Comparison of ENCODE assay signal across 25 mouse cellular contexts in genomic region chr3:80874690-80875353, GRCm38 (mm10). TPM values are rescaled to one million over a fixed set of nuclear protein-coding genes. Genes with fewer than 3 reads are reported as not detected.
DNase-seq lines count a peak whose midpoint lies in the region; ATAC-seq and TF ChIP-seq lines count a peak whose summit lies in the region.
"Had no signal": no experiment of that assay in that cellular context is flagged by ENCODE, and none has a peak within 500 bp of the region (broad histone marks: within the 10 kb centered on the region; RNA-seq: fewer than 3 reads in every experiment).

No protein-coding gene starts in this region.

- no peaks in the 10 kb centered on the region for H3K36me3 ChIP-seq in embryonic facial prominence, embryonic 14.5 days (ENCODE audit: control insufficient read depth, insufficient read depth, low read length)
- no peaks in the 10 kb centered on the region for H3K36me3 ChIP-seq in embryonic facial prominence, embryonic 10.5 days (replicated peaks)
- H3K36me3 ChIP-seq in neural tube, embryonic 11.5 days (ENCODE audit: control insufficient read depth, insufficient read depth, low read length), result no peaks in the 10 kb centered on the region
- H3K36me3 ChIP-seq in neural tube, embryonic 15.5 days, result 0 out of 2 replicates have a peak, but pooled peaks cover 2% of the 10 kb centered on the region
- H3K36me3 ChIP-seq in forebrain, postnatal 0 days (ENCODE audit: insufficient read depth), result 0 out of 2 replicates have a peak, but pooled peaks cover 4% of the 10 kb centered on the region
- H3K36me3 ChIP-seq: embryonic facial prominence, embryonic 15.5 days; heart, embryonic 12.5 days; heart, embryonic 15.5 days; hindbrain, embryonic 10.5 days; hindbrain, embryonic 13.5 days had no signal

- H3K27me3 ChIP-seq in embryonic facial prominence, embryonic 14.5 days (replicated peaks; ENCODE audit: control insufficient read depth, insufficient read depth, low read length), result no peaks in the 10 kb centered on the region
- no peaks in the 10 kb centered on the region for H3K27me3 ChIP-seq in embryonic facial prominence, embryonic 10.5 days (replicated peaks; ENCODE audit: low read depth, poor library complexity, severe bottlenecking)
- no peaks in the 10 kb centered on the region for H3K27me3 ChIP-seq in neural tube, embryonic 11.5 days (ENCODE audit: control insufficient read depth, insufficient read depth, low read length)
- H3K27me3 ChIP-seq in neural tube, embryonic 15.5 days (replicated peaks), result no peaks in the 10 kb centered on the region
- no peaks in the 10 kb centered on the region for H3K27me3 ChIP-seq in forebrain, postnatal 0 days (ENCODE audit: insufficient read depth, low read length)
- H3K27me3 ChIP-seq: embryonic facial prominence, embryonic 15.5 days; heart, embryonic 12.5 days; heart, embryonic 15.5 days; hindbrain, embryonic 13.5 days had no signal

- no peak overlapping the region for H3K4me3 ChIP-seq in embryonic facial prominence, embryonic 14.5 days (ENCODE audit: low read depth, low read length)
- H3K4me3 ChIP-seq in embryonic facial prominence, embryonic 10.5 days, result no peak overlapping the region
- H3K4me3 ChIP-seq in neural tube, embryonic 11.5 days (ENCODE audit: low read depth, low read length), result no peak overlapping the region
- H3K4me3 ChIP-seq in neural tube, embryonic 15.5 days (replicated peaks), result no peak overlapping the region
- no peak overlapping the region for H3K4me3 ChIP-seq in forebrain, postnatal 0 days (ENCODE audit: low read depth, low read length)
- H3K4me3 ChIP-seq: embryonic facial prominence, embryonic 15.5 days; heart, embryonic 12.5 days; heart, embryonic 15.5 days; hindbrain, embryonic 10.5 days; hindbrain, embryonic 13.5 days had no signal

- TF ChIP-seq CTCF in forebrain, postnatal 0 days (IDR thresholded peaks at IDR 0.05; ENCODE audit: low read depth), result no peak

- peak; percentile 36 for DNase-seq in embryonic facial prominence, embryonic 14.5 days (ENCODE audit: low spot score)
- no peak for DNase-seq in embryonic facial prominence, embryonic 10.5 days (ENCODE audit: low spot score)
- no peak for DNase-seq in neural tube, embryonic 11.5 days (ENCODE audit: low spot score)
- no peak for DNase-seq in neural tube, embryonic 10.5 days (ENCODE audit: extremely low spot score, low spot score)
- no peak for DNase-seq in forebrain, postnatal 0 days
- DNase-seq: adrenal gland, adult 8-10 months; adrenal gland, postnatal 25 days; cerebellum, adult 11-12 months; cerebellum, adult 8-10 months; cerebellum, postnatal 10 days; cerebellum, postnatal 36 days; embryo, embryonic 11 days; gastrocnemius, postnatal 25 days; heart, adult 18-20 months; heart, postnatal 10 days; heart, postnatal 36 days had no signal

- H3K9ac ChIP-seq in embryonic facial prominence, embryonic 14.5 days (ENCODE audit: low read depth, low read length), result no peak overlapping the region
- H3K9ac ChIP-seq in neural tube, embryonic 11.5 days (ENCODE audit: low read length), result no peak overlapping the region
- no peak overlapping the region for H3K9ac ChIP-seq in neural tube, embryonic 15.5 days (replicated peaks)
- H3K9ac ChIP-seq in forebrain, postnatal 0 days, result no peak overlapping the region
- H3K9ac ChIP-seq: embryonic facial prominence, embryonic 15.5 days; heart, embryonic 12.5 days; heart, embryonic 15.5 days; hindbrain, embryonic 13.5 days had no signal

- H3K4me2 ChIP-seq in embryonic facial prominence, embryonic 14.5 days (ENCODE audit: low read depth, low read length), result no peak overlapping the region
- H3K4me2 ChIP-seq in neural tube, embryonic 11.5 days (ENCODE audit: low read depth), result no peak overlapping the region
- H3K4me2 ChIP-seq in neural tube, embryonic 15.5 days, result no peak overlapping the region
- no peak overlapping the region for H3K4me2 ChIP-seq in forebrain, postnatal 0 days (ENCODE audit: low read depth)
- H3K4me2 ChIP-seq: embryonic facial prominence, embryonic 15.5 days; heart, embryonic 12.5 days; heart, embryonic 15.5 days; hindbrain, embryonic 13.5 days had no signal

- peaks cover 3% of the 10 kb centered on the region; the same call in 1 of the 2 replicates for H3K4me1 ChIP-seq in embryonic facial prominence, embryonic 14.5 days (ENCODE audit: control insufficient read depth, insufficient read depth, low read length)
- peaks cover 14% of the 10 kb centered on the region for H3K4me1 ChIP-seq in embryonic facial prominence, embryonic 10.5 days
- no peaks in the 10 kb centered on the region for H3K4me1 ChIP-seq in neural tube, embryonic 11.5 days (ENCODE audit: control insufficient read depth, insufficient read depth, low read length)
- no peaks in the 10 kb centered on the region for H3K4me1 ChIP-seq in neural tube, embryonic 15.5 days
- H3K4me1 ChIP-seq in forebrain, postnatal 0 days (ENCODE audit: insufficient read depth), result 0 out of 2 replicates have a peak, but pooled peaks cover 4% of the 10 kb centered on the region
- H3K4me1 ChIP-seq: embryonic facial prominence, embryonic 15.5 days; heart, embryonic 12.5 days; heart, embryonic 15.5 days; hindbrain, embryonic 10.5 days had no signal

- H3K9me3 ChIP-seq in embryonic facial prominence, embryonic 14.5 days (ENCODE audit: control insufficient read depth, low read length), result no peaks in the 10 kb centered on the region
- H3K9me3 ChIP-seq in embryonic facial prominence, embryonic 10.5 days, result no peaks in the 10 kb centered on the region
- no peaks in the 10 kb centered on the region for H3K9me3 ChIP-seq in neural tube, embryonic 11.5 days (ENCODE audit: control insufficient read depth, low read length)
- H3K9me3 ChIP-seq in neural tube, embryonic 15.5 days (replicated peaks), result no peaks in the 10 kb centered on the region
- H3K9me3 ChIP-seq in forebrain, postnatal 0 days (ENCODE audit: low read length), result no peaks in the 10 kb centered on the region
- H3K9me3 ChIP-seq: embryonic facial prominence, embryonic 15.5 days; heart, embryonic 12.5 days; heart, embryonic 15.5 days; hindbrain, embryonic 10.5 days; hindbrain, embryonic 13.5 days had no signal

- no peak for ATAC-seq in embryonic facial prominence, embryonic 14.5 days (ENCODE audit: low read depth)
- 0 out of 2 replicates have a peak, but pooled peaks have one; percentile 31 for ATAC-seq in neural tube, embryonic 11.5 days (ENCODE audit: insufficient read depth, low FRiP score, low TSS enrichment)
- peak; percentile 57 for ATAC-seq in neural tube, embryonic 15.5 days (ENCODE audit: low FRiP score)
- ATAC-seq in forebrain, postnatal 0 days, result no peak
- ATAC-seq: activated CD4-positive, CD25-positive, alpha-beta regulatory T cell, adult 4 months; forebrain, embryonic 14.5 days; hindbrain, embryonic 16.5 days had no signal

- 71% methylated on average over 7 of the region's 7 CpGs for WGBS in embryonic facial prominence, embryonic 14.5 days
- 88% methylated on average over 7 of the region's 7 CpGs for WGBS in embryonic facial prominence, embryonic 10.5 days
- 69% methylated on average over 7 of the region's 7 CpGs for WGBS in neural tube, embryonic 11.5 days
- WGBS in neural tube, embryonic 15.5 days, result 72% methylated on average over 7 of the region's 7 CpGs
- 88% methylated on average over 7 of the region's 7 CpGs for WGBS in forebrain, postnatal 0 days

- H3K27ac ChIP-seq in embryonic facial prominence, embryonic 14.5 days (replicated peaks; ENCODE audit: low read depth, low read length), result 0 out of 2 replicates have a peak overlapping the region, but pooled peaks have one; percentile 16
- no peak overlapping the region for H3K27ac ChIP-seq in embryonic facial prominence, embryonic 10.5 days (replicated peaks)
- H3K27ac ChIP-seq in neural tube, embryonic 11.5 days (ENCODE audit: low read depth, low read length), result no peak overlapping the region
- H3K27ac ChIP-seq in neural tube, embryonic 15.5 days (replicated peaks), result no peak overlapping the region
- no peak overlapping the region for H3K27ac ChIP-seq in forebrain, postnatal 0 days (ENCODE audit: low read depth, low read length)
- H3K27ac ChIP-seq: heart, embryonic 15.5 days; hindbrain, embryonic 10.5 days; hindbrain, embryonic 13.5 days had no signal

RNA-seq across cellular contexts. Expression of gene Glrb, which starts 38.6 kb away (rescaled TPM):
- 11.4 and 13.6 TPM in 2 replicates for polyA plus RNA-seq in embryonic facial prominence, embryonic 14.5 days (2014; fragmentation: Nextera tagmentation; extraction: Ambion mirVana)
- polyA plus RNA-seq in embryonic facial prominence, embryonic 10.5 days (2016; fragmentation: Nextera tagmentation; extraction: Ambion mirVana), result 6.7 and 7.2 TPM in 2 replicates
- polyA plus RNA-seq in neural tube, embryonic 11.5 days (2014; fragmentation: Nextera tagmentation; extraction: Ambion mirVana), result 11.0 and 14.3 TPM in 2 replicates
- 54.8 and 55.1 TPM in 2 replicates for polyA plus RNA-seq in neural tube, embryonic 15.5 days (2015; fragmentation: Nextera tagmentation; extraction: Ambion mirVana)
- 79.4 and 99.6 TPM in 2 replicates for total RNA-seq in forebrain, postnatal 0 days (2014; rRNA removed)
- 51.1 and 56.9 TPM in 2 replicates for polyA plus RNA-seq in forebrain, postnatal 0 days (2015; fragmentation: Nextera tagmentation; extraction: Ambion mirVana)
- polyA plus RNA-seq: activated CD4-positive, CD25-positive, alpha-beta regulatory T cell, adult 4 months had no signal

Comparison
In these comparisons a context has a peak if more than half of its experiments do, and no peak if none do; other contexts are left out.
1. ATAC-seq: peak in neural tube, embryonic 11.5 days (single experiment) and neural tube, embryonic 15.5 days (single experiment); none in embryonic facial prominence, embryonic 14.5 days (single experiment) and forebrain, postnatal 0 days (single experiment).